Mouse (Mus musculus): Measurements from ENCODE around the gene Cnnm3.

GRCm38 (mm10) chr1:36485080-36485479 is 26.6 kb upstream of the Cnnm3 start:
- TF ChIP-seq CTCF (IDR thresholded peaks at IDR 0.05 in 2 of 3, conservative IDR thresholded peaks at IDR 0.05 in 1 of 3; ENCODE audit: control insufficient read depth in 1 of 3, insufficient read depth in 1 of 3, low read depth in 2 of 3, low read length in 3 of 3, poor library complexity in 1 of 3, severe bottlenecking in 1 of 3): no peak
- no peak for TF ChIP-seq ZC3H11A (IDR thresholded peaks at IDR 0.05; ENCODE audit: low read depth, low read length)
- no peak for TF ChIP-seq EP300 (IDR thresholded peaks at IDR 0.05; ENCODE audit: low read depth in 1 of 2, low read length in 2 of 2)
- TF ChIP-seq RCOR1 (IDR thresholded peaks at IDR 0.05; ENCODE audit: low read depth, low read length): no peak
- TF ChIP-seq USF1 (IDR thresholded peaks at IDR 0.05; ENCODE audit: low read depth, low read length): no peak
- TF ChIP-seq GATA1 (IDR thresholded peaks at IDR 0.05; ENCODE audit: low read depth, low read length): no peak
- no peak for TF ChIP-seq POLR2AphosphoS5 (IDR thresholded peaks at IDR 0.05; ENCODE audit: borderline replicate concordance, low read depth, low read length)
- TF ChIP-seq MAZ (IDR thresholded peaks at IDR 0.05; ENCODE audit: low read depth, low read length): no peak

Data from MEL (cell line).